Mouse (Mus musculus) layer of hippocampus, postnatal 36 days (tissue): ENCODE measurements around the gene Gpld1. TPM values are rescaled to one million over a fixed set of nuclear protein-coding genes. Genes with fewer than 3 reads are reported as not detected.
"Not testable (repeated sequence)": the region's sequence is repeated elsewhere in the genome, so short reads cannot be mapped to it uniquely, and the experiment has no call there.

Experiments used
- DNase-seq, 2 experiments: peaks; one replicate each; pipeline ENCODE4 v3.0.0; 2022
- total RNA-seq, 2 experiments: library from RNA; stranded (reverse); gene quantifications; 2 replicates each; pipeline ENCODE4 v1.2.3; 2021

Gene Gpld1
- total RNA-seq, 2 experiments from 2014 or later = 15.5 to 17.3 TPM

DNA sequence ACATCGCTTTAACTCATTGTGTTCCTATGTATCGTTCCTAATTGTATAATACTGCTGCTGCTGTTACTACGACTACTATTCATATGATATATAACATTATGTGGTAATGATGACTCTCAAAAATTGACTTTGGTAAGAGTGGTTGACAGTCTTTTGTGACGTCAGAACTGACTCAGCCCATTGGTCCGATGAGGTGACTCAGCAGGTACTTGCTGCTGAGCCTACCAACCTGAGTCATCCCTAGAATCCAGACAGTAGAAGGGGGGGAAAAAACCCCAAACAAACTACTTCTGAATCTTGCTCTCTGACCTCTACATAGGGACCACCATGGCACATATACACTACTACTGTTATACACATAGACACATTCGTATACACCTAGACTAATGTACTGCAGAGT lies 5.9 kb downstream of the Gpld1 start:
- DNase-seq = no peak

DNA sequence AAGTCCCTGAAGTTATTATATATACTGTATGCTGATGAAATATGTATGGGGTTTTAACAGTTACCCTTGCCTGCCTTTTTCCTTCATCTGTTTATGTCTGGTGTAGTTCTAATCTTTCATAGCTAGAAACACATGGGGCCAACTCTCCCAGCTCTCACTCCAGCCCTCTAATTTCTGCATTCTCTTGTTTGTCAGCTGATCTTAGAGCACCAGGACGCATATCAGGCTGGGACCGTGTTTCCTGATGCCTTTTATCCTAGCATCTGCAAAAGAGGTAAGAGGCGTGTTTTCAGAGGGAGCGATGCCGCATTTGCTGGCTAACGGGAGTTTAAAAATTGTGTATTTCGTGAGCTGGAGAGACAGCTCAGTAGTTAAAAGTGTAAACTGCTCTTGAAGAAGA lies 9.7 kb downstream of the Gpld1 start:
- DNase-seq = no peak

GRCm38 (mm10) chr13:24955091-24955490 lies 12.1 kb downstream of the Gpld1 start:
- DNase-seq = no peak

DNA sequence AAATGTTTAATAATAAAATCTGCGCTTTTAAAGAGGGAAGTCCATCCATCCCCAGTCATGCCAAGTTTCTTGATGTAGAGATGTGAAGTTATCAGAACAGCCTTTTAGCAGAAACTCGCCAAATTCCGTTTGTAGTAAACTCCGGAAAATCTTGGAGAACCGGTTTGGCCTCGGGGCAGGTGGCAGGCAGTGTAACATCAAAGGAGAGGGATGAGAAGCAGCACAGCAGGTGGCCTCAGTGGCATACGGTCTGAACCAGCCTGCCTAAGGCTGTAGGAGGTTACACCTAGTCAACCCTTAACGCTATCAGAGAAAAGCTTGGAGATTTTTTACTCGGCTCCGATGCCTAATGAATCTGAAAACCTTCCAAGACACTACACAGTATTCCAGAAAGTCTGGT lies 12.5 kb downstream of the Gpld1 start:
- no peak for DNase-seq

GRCm38 (mm10) chr13:24958671-24959070 lies 15.7 kb downstream of the Gpld1 start:
- no peak for DNase-seq

- DNase-seq = no peak
Measured at GRCm38 (mm10) chr13:24960084-24960483, 17.1 kb downstream of the Gpld1 start.

GRCm38 (mm10) chr13:24962119-24962518 lies 19.2 kb downstream of the Gpld1 start:
- DNase-seq = no peak

- no peak for DNase-seq
Measured at GRCm38 (mm10) chr13:24965130-24965845, 22.3 kb downstream of the Gpld1 start.

- DNase-seq = no peak
Measured at GRCm38 (mm10) chr13:24965846-24966201, 22.9 kb downstream of the Gpld1 start.

DNA sequence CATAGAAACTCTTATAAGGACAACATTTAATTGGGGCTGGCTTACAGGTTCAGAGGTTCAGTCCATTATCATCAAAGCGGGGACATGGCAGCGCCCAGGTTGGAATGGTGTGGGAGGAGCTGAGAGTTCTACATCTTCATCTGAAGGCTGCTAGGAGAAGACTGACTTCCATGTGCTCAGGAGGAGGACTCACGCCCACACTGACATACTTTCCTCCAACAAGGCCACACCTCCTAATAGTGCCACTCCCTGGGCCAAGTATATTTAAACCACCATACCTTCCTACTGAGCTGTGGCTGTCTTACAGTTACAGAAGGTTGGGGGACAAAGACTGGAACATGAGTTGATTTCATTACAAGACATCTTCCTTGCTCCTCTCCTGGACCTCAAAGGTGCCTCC lies 28.8 kb downstream of the Gpld1 start:
- DNase-seq = not testable (repeated sequence)

GRCm38 (mm10) chr13:24976384-24976783 lies 33.4 kb downstream of the Gpld1 start:
- peak; percentile 11 to 22 for DNase-seq

DNA sequence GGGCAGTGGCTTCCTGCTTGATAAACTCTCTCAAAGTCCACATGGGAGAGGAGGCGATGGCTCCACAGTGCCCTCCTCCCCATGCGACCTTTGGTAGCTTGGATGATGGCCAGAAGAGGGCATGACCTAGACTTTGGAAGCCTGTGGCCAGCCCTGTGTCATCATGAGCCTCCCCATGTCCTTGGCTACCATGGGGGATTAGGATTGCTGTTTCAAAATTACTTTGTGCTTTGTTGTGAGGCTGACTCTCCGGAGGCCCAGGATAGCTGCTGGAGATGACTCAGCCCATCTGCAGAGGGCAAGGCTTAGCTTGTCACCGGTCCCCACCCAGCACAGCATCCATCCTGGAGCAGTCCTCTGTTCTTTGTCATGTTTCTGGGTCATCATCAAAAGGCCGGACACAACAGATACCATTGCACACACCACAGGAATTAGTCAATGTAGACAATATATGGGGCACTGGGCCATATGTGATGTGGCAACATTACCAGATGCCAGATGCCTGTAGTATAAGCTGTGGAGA lies 34.9 kb downstream of the Gpld1 start:
- no peak for DNase-seq

DNA sequence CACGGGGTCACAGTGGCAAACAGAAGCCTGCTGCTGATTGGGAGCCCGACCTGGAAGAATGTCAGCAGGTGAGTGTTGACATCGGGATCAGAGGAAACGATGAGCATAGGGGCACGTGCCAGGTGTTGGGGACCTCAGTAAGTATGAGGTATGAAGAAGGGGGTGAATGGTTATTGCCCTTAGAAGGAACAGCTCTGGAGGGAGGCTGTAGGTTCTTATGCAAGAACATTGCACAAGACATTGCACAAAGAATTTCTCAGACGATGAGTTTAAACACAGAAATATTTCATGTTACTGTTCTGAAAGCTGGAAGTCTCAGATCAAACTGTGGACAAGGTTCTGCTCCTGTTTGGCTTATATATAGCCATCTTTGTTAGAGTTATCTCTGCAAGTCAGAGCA lies 38.1 kb downstream of the Gpld1 start:
- no peak for DNase-seq

- DNase-seq = peak; percentile 28 to 31
Measured at GRCm38 (mm10) chr13:24985435-24985834, 42.5 kb downstream of the Gpld1 start.

- DNase-seq = peak; percentile 31 to 50
Measured at GRCm38 (mm10) chr13:24988391-24988790, 45.4 kb downstream of the Gpld1 start.

DNA sequence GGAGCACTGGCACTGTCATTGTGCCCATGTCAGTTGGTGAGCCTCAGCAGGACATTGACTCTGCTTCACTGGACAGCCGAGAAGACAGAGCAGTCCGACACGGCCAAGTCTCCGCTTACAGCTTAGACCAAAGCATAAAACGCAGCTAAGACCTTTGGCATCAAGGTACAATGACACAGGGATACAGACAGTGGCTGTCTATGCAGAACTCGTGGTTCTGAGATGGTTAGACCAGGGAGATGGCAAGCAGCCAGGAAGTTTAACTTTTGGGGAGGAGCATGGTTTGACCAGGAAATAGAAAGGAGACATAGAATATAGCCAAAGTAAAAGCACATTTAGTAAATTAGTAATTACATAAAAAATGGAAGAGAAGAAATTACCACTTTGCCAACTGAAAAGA lies 46.1 kb downstream of the Gpld1 start:
- no peak for DNase-seq

DNA sequence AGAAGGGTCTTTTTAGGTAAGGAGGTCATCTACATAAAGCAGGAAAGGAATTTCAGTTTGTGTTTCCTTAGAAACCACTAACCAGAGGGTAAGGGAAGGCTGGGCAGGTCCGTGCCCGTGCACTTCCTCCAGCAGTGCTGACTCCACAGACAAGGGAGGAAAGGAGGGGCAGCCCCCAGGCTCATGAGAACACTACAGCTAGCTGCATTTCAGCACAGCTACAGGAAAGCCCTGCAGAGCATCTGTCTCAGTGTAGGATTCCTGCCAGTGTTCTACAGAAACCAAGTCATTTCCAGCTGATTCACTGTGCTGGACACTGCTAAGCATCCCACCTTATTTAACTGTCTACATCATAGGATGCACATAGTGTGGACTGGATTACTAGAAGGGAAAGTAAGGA lies 50.2 kb downstream of the Gpld1 start:
- no peak for DNase-seq

- DNase-seq = no peak
Measured at GRCm38 (mm10) chr13:24999538-24999937, 56.6 kb downstream of the Gpld1 start.

GRCm38 (mm10) chr13:25002965-25003364 lies 60.0 kb downstream of the Gpld1 start:
- DNase-seq = no peak

GRCm38 (mm10) chr13:25007115-25007514 lies 64.2 kb downstream of the Gpld1 start:
- DNase-seq = peak in 1 of 2 experiments; percentile 27

DNA sequence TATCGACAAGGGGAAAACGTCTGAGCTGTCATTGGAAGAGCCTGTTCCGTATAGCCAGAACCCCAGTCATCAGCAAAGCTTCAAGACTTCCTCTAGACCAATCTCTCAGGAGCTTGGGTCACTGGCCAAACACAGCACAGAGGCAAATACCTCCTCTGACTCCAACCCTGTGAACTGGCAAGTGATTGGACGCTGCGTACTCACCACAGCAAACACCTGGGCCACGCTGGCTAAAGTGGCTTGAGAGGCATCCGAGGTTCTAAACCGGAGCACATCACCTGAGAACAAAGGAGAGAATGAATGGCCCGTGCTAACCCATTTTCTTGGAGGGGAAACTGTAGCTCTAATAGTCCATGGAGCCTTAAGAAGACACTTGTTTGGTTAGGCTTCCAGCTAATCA lies 75.4 kb downstream of the Gpld1 start:
- DNase-seq = no peak

DNA sequence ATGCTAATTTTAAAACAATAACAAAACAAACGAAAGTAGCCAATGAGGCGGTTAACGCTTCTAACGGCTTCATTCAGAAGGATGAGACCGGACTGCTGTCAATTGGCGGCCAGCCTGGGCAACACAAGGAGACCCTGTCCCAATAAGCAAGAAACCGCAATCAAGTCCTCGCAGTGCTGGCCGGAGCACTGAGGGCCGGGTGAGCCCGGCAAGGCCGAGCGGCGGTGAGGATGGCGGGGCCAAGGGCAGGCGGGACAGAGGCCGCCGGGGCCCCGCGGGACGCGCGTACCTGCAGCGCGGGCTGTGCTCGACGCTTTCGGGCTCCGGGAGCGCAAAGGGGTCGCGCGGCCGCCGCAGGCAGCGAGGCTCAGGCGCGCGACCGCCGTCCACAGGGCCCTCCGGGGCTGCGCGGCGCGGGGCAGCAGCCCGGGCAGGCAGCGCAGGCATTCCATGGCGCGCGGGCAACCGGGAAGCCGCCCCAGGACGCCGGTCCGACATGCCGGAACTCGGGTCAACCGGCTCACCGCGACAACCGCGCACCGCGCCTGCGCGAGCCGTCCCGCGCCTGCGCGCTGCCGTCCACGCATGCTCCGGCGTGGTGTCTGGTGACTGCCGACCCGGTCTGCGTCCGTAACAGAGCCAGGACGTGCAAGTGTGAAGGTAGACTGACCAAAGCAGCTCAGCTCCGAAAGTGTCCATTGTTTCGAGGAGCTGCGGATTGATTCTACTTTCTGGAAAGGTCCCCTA lies 77.0 kb downstream of the Gpld1 start, which contains the start of gene Mrs2:
TSS of gene Mrs2 (minus strand) at position 587 of the 747 bp plus-strand sequence.
- DNase-seq = peak; percentile 89 to 90

GRCm38 (mm10) chr13:25020540-25020892 lies 77.6 kb downstream of the Gpld1 start:
- DNase-seq = no peak

DNA sequence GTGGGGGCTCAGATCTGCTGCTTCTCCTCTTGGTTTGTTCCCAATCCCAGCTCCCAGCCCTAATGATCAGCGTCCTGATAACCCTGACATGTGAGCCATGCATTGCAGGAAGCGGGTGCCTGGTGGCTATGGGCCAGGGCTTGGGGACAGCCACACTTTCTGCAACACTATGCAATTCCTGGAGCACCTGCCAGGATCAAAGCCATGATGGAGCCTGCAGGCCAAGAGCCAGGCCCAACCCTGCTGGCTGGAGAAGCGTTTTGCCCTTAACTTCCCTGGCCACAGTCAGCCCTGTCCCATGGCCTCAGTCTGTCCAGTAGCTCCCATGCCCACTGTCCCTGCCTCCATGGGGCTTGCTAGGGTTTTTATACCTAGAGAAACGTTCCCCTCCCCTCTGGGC lies 79.4 kb downstream of the Gpld1 start:
- no peak for DNase-seq
